Mouse (Mus musculus): ENCODE data around the gene Pgap3.
"Not testable (repeated sequence)": the region's sequence is repeated elsewhere in the genome, so short reads cannot be mapped to it uniquely, and the experiment has no call there.

GRCm38 (mm10) chr11:98382405-98382804 is 17.9 kb downstream of the Pgap3 start:
- not testable (repeated sequence) for TF ChIP-seq CTCF (IDR thresholded peaks at IDR 0.05; ENCODE audit: insufficient read depth, low read length); POLR2A (IDR thresholded peaks at IDR 0.05; ENCODE audit: borderline replicate concordance, extremely low read depth, low read depth, low read length)
